Mouse (Mus musculus) MEL (cell line): ENCODE results near the gene Colgalt2. TPM values are rescaled to one million over a fixed set of nuclear protein-coding genes. Genes with fewer than 3 reads are reported as not detected.

Source experiments
- DNase-seq: peaks from one replicate; pipeline ENCODE4 v3.0.0; 2011; ENCODE audit warnings: low read depth, low spot score
- H3K27ac ChIP-seq: 2 replicates; pipeline ENCODE4 v1.5.1; 2012; ENCODE audit warnings: low read depth, mild to moderate bottlenecking, control low read depth, low read length, moderate library complexity; ENCODE audit not compliant: control insufficient read depth
- H3K27me3 ChIP-seq, 2 experiments: fragments of 150-350 bp in 1 of 2; sonication (generic) in 1 of 2; 2 replicates each; pipeline ENCODE4 v1.6.1; 2012; ENCODE audit warnings: low read length in 2 of 2, mild to moderate bottlenecking in 2 of 2, improper control_type of control experiment in 1 of 2, moderate library complexity in 1 of 2; ENCODE audit not compliant: insufficient read depth in 2 of 2, control insufficient read depth in 1 of 2
- H3K36me3 ChIP-seq, 2 experiments: 2 replicates each; pipeline ENCODE4 v1.6.1; 2012 to 2014; ENCODE audit warnings: low read length in 2 of 2, improper control_type of control experiment in 1 of 2, inconsistent platforms in 1 of 2, mild to moderate bottlenecking in 1 of 2; ENCODE audit not compliant: insufficient read depth in 2 of 2, control insufficient read depth in 1 of 2
- H3K4me1 ChIP-seq, 2 experiments: fragments of 150-350 bp in 1 of 2; sonication (generic) in 1 of 2; 2 replicates each; pipeline ENCODE4 v1.6.1; 2012; ENCODE audit warnings: low read length in 2 of 2, improper control_type of control experiment in 1 of 2, mild to moderate bottlenecking in 1 of 2; ENCODE audit not compliant: insufficient read depth in 2 of 2, control insufficient read depth in 1 of 2
- H3K4me3 ChIP-seq, 2 experiments: fragments of 150-350 bp in 1 of 2; sonication (generic) in 1 of 2; 2 replicates each; pipeline ENCODE4 v1.5.1; 2012; ENCODE audit warnings: low read depth in 2 of 2, low read length in 2 of 2, mild to moderate bottlenecking in 2 of 2, moderate library complexity in 2 of 2, control low read depth in 1 of 2, improper control_type of control experiment in 1 of 2; ENCODE audit not compliant: control insufficient read depth in 1 of 2, insufficient read depth in 1 of 2
- H3K79me2 ChIP-seq: 2 replicates; pipeline ENCODE4 v1.6.1; 2012; ENCODE audit warnings: mild to moderate bottlenecking, low read length, moderate library complexity; ENCODE audit not compliant: control insufficient read depth, poor library complexity, insufficient read depth
- H3K9ac ChIP-seq: 2 replicates; pipeline ENCODE4 v1.6.1; 2012; ENCODE audit warnings: low read depth, mild to moderate bottlenecking, control low read depth, low read length, moderate library complexity; ENCODE audit not compliant: control insufficient read depth, poor library complexity, severe bottlenecking
- H3K9me3 ChIP-seq: fragments of 150-350 bp; sonication (generic); replicated peaks from 2 replicates; pipeline ENCODE4 v1.6.1; 2012; ENCODE audit warnings: mild to moderate bottlenecking, low read length, improper control_type of control experiment, moderate library complexity; ENCODE audit not compliant: insufficient read depth
- BHLHE40 ChIP-seq: IDR thresholded peaks from 2 replicates; pipeline ENCODE4 v1.6.1; 2012; ENCODE audit warnings: low read depth, mild to moderate bottlenecking, inconsistent platforms, low read length, improper control_type of control experiment, borderline replicate concordance
- CHD2 ChIP-seq: IDR thresholded peaks from 2 replicates; pipeline ENCODE4 v1.6.1; 2011; ENCODE audit warnings: low read length, improper control_type of control experiment
- CTCF ChIP-seq, 3 experiments: IDR thresholded peaks in 2 of 3; conservative IDR thresholded peaks in 1 of 3; 2 replicates each; pipeline ENCODE4 v1.5.1; 2011 to 2012; ENCODE audit warnings: low read length in 3 of 3, low read depth in 2 of 3, mild to moderate bottlenecking in 2 of 3, improper control_type of control experiment in 1 of 3, inconsistent platforms in 1 of 3, mixed read lengths in 1 of 3, moderate library complexity in 1 of 3; ENCODE audit not compliant: control insufficient read depth in 1 of 3, insufficient read depth in 1 of 3, poor library complexity in 1 of 3, severe bottlenecking in 1 of 3
- E2F4 ChIP-seq: IDR thresholded peaks from 2 replicates; pipeline ENCODE4 v1.6.1; 2011; ENCODE audit warnings: low read depth, low read length, improper control_type of control experiment, borderline replicate concordance
- ELF1 ChIP-seq: IDR thresholded peaks from 2 replicates; pipeline ENCODE4 v1.6.1; 2014; ENCODE audit warnings: low read depth, mild to moderate bottlenecking, inconsistent platforms, low read length, improper control_type of control experiment, moderate library complexity
- EP300 ChIP-seq, 2 experiments: IDR thresholded peaks; 2 replicates each; pipeline ENCODE4 v1.6.1; 2011; ENCODE audit warnings: improper control_type of control experiment in 2 of 2, low read length in 2 of 2, low read depth in 1 of 2, mild to moderate bottlenecking in 1 of 2
- ETS1 ChIP-seq: IDR thresholded peaks from 2 replicates; pipeline ENCODE4 v1.6.1; 2012; ENCODE audit warnings: low read depth, mild to moderate bottlenecking, inconsistent platforms, low read length, improper control_type of control experiment, moderate library complexity
- GABPA ChIP-seq: IDR thresholded peaks from 2 replicates; pipeline ENCODE4 v1.6.1; 2012; ENCODE audit warnings: low read depth, mild to moderate bottlenecking, inconsistent platforms, low read length, improper control_type of control experiment, moderate library complexity
- GATA1 ChIP-seq: IDR thresholded peaks from 2 replicates; pipeline ENCODE4 v1.6.1; 2011; ENCODE audit warnings: low read depth, low read length, improper control_type of control experiment
- JUND ChIP-seq: IDR thresholded peaks from 2 replicates; pipeline ENCODE4 v1.6.1; 2011; ENCODE audit warnings: low read depth, mild to moderate bottlenecking, improper control_type of control experiment, low read length
- MAFK ChIP-seq: IDR thresholded peaks from 2 replicates; pipeline ENCODE4 v1.6.1; 2011; ENCODE audit warnings: low read depth, mild to moderate bottlenecking, low read length, improper control_type of control experiment, borderline replicate concordance
- MAX ChIP-seq: IDR thresholded peaks from 2 replicates; pipeline ENCODE4 v1.6.1; 2011; ENCODE audit warnings: low read length, improper control_type of control experiment
- MYB ChIP-seq: IDR thresholded peaks from 2 replicates; pipeline ENCODE4 v1.6.1; 2011; ENCODE audit warnings: mild to moderate bottlenecking, low read depth, low read length, improper control_type of control experiment
- MYC ChIP-seq: IDR thresholded peaks from 2 replicates; pipeline ENCODE4 v1.6.1; 2011; ENCODE audit warnings: low read depth, mild to moderate bottlenecking, low read length, improper control_type of control experiment, moderate library complexity
- NELFE ChIP-seq: IDR thresholded peaks from 2 replicates; pipeline ENCODE4 v1.6.1; 2011; ENCODE audit warnings: low read depth, low read length, improper control_type of control experiment
- NRF1 ChIP-seq: IDR thresholded peaks from 2 replicates; pipeline ENCODE4 v1.6.1; 2014; ENCODE audit warnings: low read depth, mild to moderate bottlenecking, inconsistent platforms, low read length, improper control_type of control experiment, moderate library complexity; ENCODE audit not compliant: poor library complexity, insufficient read depth, severe bottlenecking
- POLR2A ChIP-seq, 2 experiments: IDR thresholded peaks; 2 replicates each; pipeline ENCODE4 v1.6.1; 2011 to 2012; ENCODE audit warnings: low read length in 2 of 2, mild to moderate bottlenecking in 2 of 2, control low read depth in 1 of 2, improper control_type of control experiment in 1 of 2, low read depth in 1 of 2, moderate library complexity in 1 of 2; ENCODE audit not compliant: control insufficient read depth in 1 of 2, insufficient read depth in 1 of 2, poor library complexity in 1 of 2
- POLR2AphosphoS2 ChIP-seq: IDR thresholded peaks from 2 replicates; pipeline ENCODE4 v1.6.1; 2011; ENCODE audit warnings: low read length, improper control_type of control experiment
- POLR2AphosphoS5 ChIP-seq: IDR thresholded peaks from 2 replicates; pipeline ENCODE4 v1.6.1; 2012; ENCODE audit warnings: low read depth, borderline replicate concordance, mild to moderate bottlenecking, inconsistent platforms, low read length, moderate library complexity, mixed read lengths
- RAD21 ChIP-seq: IDR thresholded peaks from 2 replicates; pipeline ENCODE4 v1.6.1; 2011; ENCODE audit warnings: mild to moderate bottlenecking, low read depth, low read length, improper control_type of control experiment
- RCOR1 ChIP-seq: IDR thresholded peaks from 2 replicates; pipeline ENCODE4 v1.6.1; 2012; ENCODE audit warnings: low read depth, mild to moderate bottlenecking, inconsistent platforms, low read length, improper control_type of control experiment
- TBP ChIP-seq: IDR thresholded peaks from 2 replicates; pipeline ENCODE4 v1.8.0; 2011; ENCODE audit warnings: low read depth, low read length, improper control_type of control experiment
- TCF12 ChIP-seq: IDR thresholded peaks from 2 replicates; pipeline ENCODE4 v1.6.1; 2014; ENCODE audit warnings: low read depth, mild to moderate bottlenecking, inconsistent platforms, low read length, improper control_type of control experiment, moderate library complexity
- USF1 ChIP-seq: IDR thresholded peaks from 2 replicates; pipeline ENCODE4 v1.6.1; 2014; ENCODE audit warnings: low read depth, mild to moderate bottlenecking, inconsistent platforms, low read length, improper control_type of control experiment, moderate library complexity
- USF2 ChIP-seq, 2 experiments: IDR thresholded peaks; 2 replicates each; pipeline ENCODE4 v1.6.1; 2011 to 2012; ENCODE audit warnings: improper control_type of control experiment in 2 of 2, low read length in 2 of 2, borderline replicate concordance in 1 of 2, inconsistent platforms in 1 of 2, low read depth in 1 of 2, mild to moderate bottlenecking in 1 of 2; ENCODE audit not compliant: insufficient read depth in 1 of 2
- ZC3H11A ChIP-seq: IDR thresholded peaks from 2 replicates; pipeline ENCODE4 v1.6.1; 2012; ENCODE audit warnings: low read depth, mild to moderate bottlenecking, inconsistent platforms, low read length, improper control_type of control experiment
- ZKSCAN1 ChIP-seq: IDR thresholded peaks from 2 replicates; pipeline ENCODE4 v1.6.1; 2012; ENCODE audit warnings: low read depth, mild to moderate bottlenecking, inconsistent platforms, low read length, improper control_type of control experiment, moderate library complexity
- polyA plus RNA-seq, 2 experiments: library from polyadenylated mRNA; stranded (reverse) in 1 of 2; unstranded in 1 of 2; fragments of >175 nt in 1 of 2; fragments of >200 nt in 1 of 2; gene quantifications; 2 replicates each; pipeline versions ENCODE4 v1.2.1 to v1.2.4; 2012; ENCODE audit warnings: low replicate concordance in 2 of 2, low read depth in 1 of 2; ENCODE audit not compliant: insufficient read length in 2 of 2, insufficient read depth in 1 of 2, missing spikeins in 1 of 2
- total RNA-seq: library from RNA; depleted of rRNA; stranded (reverse); fragments of 300-350 nt; gene quantifications from 2 replicates; pipeline ENCODE4 v1.2.3, GENCODE M21; 2012

The Colgalt2 gene
- total and polyA plus RNA-seq, 3 experiments = not detected

DNA sequence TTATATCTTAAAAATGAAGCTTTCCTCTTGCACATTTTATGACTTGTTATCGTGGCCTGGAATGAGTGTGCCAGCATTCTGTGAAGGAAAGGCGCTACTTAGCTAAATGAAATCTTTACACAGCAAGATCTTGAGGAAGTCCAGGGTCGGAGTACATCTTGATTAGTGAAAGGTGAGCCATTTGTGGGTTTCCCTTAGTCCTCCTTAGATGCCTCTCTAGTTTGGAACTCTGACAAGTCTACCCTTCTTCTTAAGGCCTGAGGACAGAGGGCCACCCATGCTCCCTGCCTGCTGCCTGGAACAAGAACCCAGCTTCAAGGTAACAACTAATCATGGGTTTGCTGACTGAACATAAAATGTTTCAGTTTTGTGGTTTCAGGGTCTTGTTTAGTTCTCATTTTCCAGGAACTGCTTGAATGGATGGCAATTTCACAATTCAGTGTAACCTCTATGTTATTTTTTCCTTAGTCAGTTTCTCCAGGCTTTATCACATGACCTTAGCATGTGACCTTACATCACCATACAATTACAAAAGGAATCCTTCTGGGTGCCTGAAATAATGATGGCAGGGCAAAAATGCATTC, 140.8 kb downstream of the Colgalt2 start:
- H3K27ac ChIP-seq = no peak overlapping the region
- no peaks in the 10 kb centered on the region for H3K4me1 ChIP-seq
- H3K36me3 ChIP-seq = no peaks in the 10 kb centered on the region
- H3K79me2 ChIP-seq = no peaks in the 10 kb centered on the region
- DNase-seq = no peak
- no peak overlapping the region for H3K4me3 ChIP-seq
- peaks cover 6 to 10% of the 10 kb centered on the region in 2 experiments; a peak in 3 of 4 replicates for H3K27me3 ChIP-seq
- no peaks in the 10 kb centered on the region for H3K9me3 ChIP-seq
- no peak for TF ChIP-seq TCF12
- no peak for TF ChIP-seq ETS1
- TF ChIP-seq MYC = no peak
- TF ChIP-seq USF1 = no peak
- no peak for TF ChIP-seq BHLHE40
- no peak for TF ChIP-seq E2F4
- TF ChIP-seq MYB = no peak
- TF ChIP-seq POLR2AphosphoS5 = no peak
- TF ChIP-seq ZKSCAN1 = no peak
- no peak for TF ChIP-seq ZC3H11A
- no peak for TF ChIP-seq TBP
- TF ChIP-seq MAFK = no peak
- TF ChIP-seq NELFE = no peak
- no peak for TF ChIP-seq JUND
- TF ChIP-seq MAX = no peak
- TF ChIP-seq POLR2AphosphoS2 = no peak
- TF ChIP-seq GATA1 = no peak
- no peak overlapping the region for H3K9ac ChIP-seq

DNA sequence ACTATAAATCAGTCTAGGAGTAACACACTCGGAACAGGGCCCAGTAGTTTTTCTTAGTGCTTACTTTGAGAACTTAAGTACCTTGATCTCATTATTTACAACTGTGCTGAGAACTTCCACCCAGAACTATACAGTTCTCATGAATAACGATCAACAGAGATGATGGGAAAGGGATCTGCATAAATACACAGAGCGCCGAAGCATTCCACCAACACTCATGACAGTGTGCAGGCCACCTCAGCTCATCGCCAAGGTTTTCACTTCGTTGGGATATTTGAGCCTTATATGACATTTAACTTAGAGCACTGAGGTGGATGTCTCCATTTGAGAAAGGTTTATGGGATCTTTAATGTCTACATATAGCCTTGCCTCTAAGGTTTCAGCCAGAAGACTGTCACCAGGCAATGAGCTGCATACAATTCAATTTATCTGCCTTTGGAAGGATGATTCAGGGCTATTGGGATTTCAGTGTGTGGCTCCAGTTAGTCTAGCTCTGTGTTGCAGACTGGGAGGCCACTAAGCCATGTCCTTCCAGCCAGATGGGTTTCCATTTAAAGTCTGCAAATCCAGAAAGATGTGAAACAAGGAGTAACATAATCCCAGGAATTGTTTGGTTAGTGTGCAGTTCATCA, 143.2 kb downstream of the Colgalt2 start:
- H3K27me3 ChIP-seq = peaks cover 12% of the 10 kb centered on the region in 2 experiments; a peak in 3 of 4 replicates
- H3K27ac ChIP-seq = no peak overlapping the region
- TF ChIP-seq RAD21 (no peak), JUND (no peak), CHD2 (no peak), MYB (no peak), GABPA (no peak), USF2 (IDR thresholded peaks at IDR 0.05; ENCODE audit: borderline replicate concordance in 1 of 2, insufficient read depth in 1 of 2, low read depth in 1 of 2, low read length in 2 of 2) (no peak), EP300 (IDR thresholded peaks at IDR 0.05; ENCODE audit: low read depth in 1 of 2, low read length in 2 of 2) (no peak), CTCF (IDR thresholded peaks at IDR 0.05 in 2 of 3, conservative IDR thresholded peaks at IDR 0.05 in 1 of 3; ENCODE audit: control insufficient read depth in 1 of 3, insufficient read depth in 1 of 3, low read depth in 2 of 3, low read length in 3 of 3, poor library complexity in 1 of 3, severe bottlenecking in 1 of 3) (no peak), NRF1 (no peak), TCF12 (no peak), POLR2A (IDR thresholded peaks at IDR 0.05; ENCODE audit: control insufficient read depth in 1 of 2, insufficient read depth in 1 of 2, low read depth in 1 of 2, low read length in 2 of 2, poor library complexity in 1 of 2) (no peak), BHLHE40 (no peak), RCOR1 (no peak), ELF1 (no peak)
- DNase-seq = no peak
- H3K79me2 ChIP-seq = no peaks in the 10 kb centered on the region
- H3K9ac ChIP-seq = no peak overlapping the region
- no peaks in the 10 kb centered on the region for H3K4me1 ChIP-seq
- H3K4me3 ChIP-seq = no peak overlapping the region
- no peaks in the 10 kb centered on the region for H3K9me3 ChIP-seq
- H3K36me3 ChIP-seq = no peaks in the 10 kb centered on the region
